31 mouse cellular contexts compared by ENCODE assay signal in the genomic region with DNA sequence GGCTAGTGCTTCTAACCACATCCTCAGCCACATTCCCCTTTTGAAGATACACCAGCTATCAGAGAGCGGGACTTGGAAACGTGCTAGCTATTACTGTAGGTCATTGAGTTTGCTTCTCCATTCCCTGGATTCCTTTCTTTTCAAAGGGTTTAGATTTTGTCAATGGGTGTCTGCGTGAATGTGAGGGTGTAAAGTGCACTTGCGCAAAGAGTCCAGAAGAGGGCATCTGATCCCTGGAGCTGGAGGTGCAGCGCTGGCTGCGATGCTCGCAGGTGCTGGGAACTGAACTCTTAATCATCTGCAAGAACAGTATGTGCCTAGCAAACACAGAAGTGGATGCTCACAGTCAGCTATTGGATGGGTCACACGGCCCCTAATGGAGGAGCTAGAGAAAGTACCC. TPM values are rescaled to one million over a fixed set of nuclear protein-coding genes. Genes with fewer than 3 reads are reported as not detected.
A peak's percentile ranks its signal among the peaks of the same experiment; 100 is the strongest.
DNase-seq lines count a peak whose midpoint lies in the region; ATAC-seq and TF ChIP-seq lines count a peak whose summit lies in the region.
"Had no signal": no experiment of that assay in that cellular context is flagged by ENCODE, and none has a peak within 500 bp of the region (broad histone marks: within the 10 kb centered on the region; RNA-seq: fewer than 3 reads in every experiment).

No protein-coding gene starts in this region.

- H3K9me3 ChIP-seq in E14TG2a.4 (ENCODE audit: low read length): no peaks in the 10 kb centered on the region
- H3K9me3 ChIP-seq in MEL (replicated peaks; ENCODE audit: insufficient read depth, low read length): no peaks in the 10 kb centered on the region
- H3K9me3 ChIP-seq in midbrain, embryonic 15.5 days: no peaks in the 10 kb centered on the region
- H3K9me3 ChIP-seq: forebrain, embryonic 13.5 days; hindbrain, embryonic 13.5 days; kidney, embryonic 15.5 days; limb, embryonic 13.5 days; megakaryocyte, embryonic 14.5 days; midbrain, embryonic 13.5 days; neural tube, embryonic 15.5 days; stomach, embryonic 15.5 days had no signal

- 0 out of 2 replicates have a peak, but pooled peaks have one; percentile 29 for ATAC-seq in common myeloid progenitor, adult 5-6 weeks (replicated peaks; ENCODE audit: low read depth, poor library complexity, severe bottlenecking)
- no peak for ATAC-seq in midbrain, embryonic 15.5 days (replicated peaks)
- ATAC-seq in megakaryocyte-erythroid progenitor cell, adult 5-6 weeks (replicated peaks; ENCODE audit: low FRiP score, low TSS enrichment, poor library complexity, severe bottlenecking): no peak; the same call in 1 of the 2 replicates
- ATAC-seq: CD4-positive, CD25-positive, alpha-beta regulatory T cell, adult 4 months; forebrain, embryonic 13.5 days; intestine, postnatal 0 days; midbrain, embryonic 13.5 days had no signal

- no peaks in the 10 kb centered on the region for H3K79me2 ChIP-seq in liver, adult 2 months (ENCODE audit: control insufficient read depth, insufficient read depth, low read length)
- H3K79me2 ChIP-seq in MEL (ENCODE audit: control insufficient read depth, insufficient read depth, low read length, poor library complexity): no peaks in the 10 kb centered on the region

- no peak overlapping the region for H3K4me2 ChIP-seq in midbrain, embryonic 15.5 days
- H3K4me2 ChIP-seq: forebrain, embryonic 13.5 days; heart, embryonic 11.5 days; hindbrain, embryonic 13.5 days; kidney, embryonic 15.5 days; limb, embryonic 13.5 days; midbrain, embryonic 13.5 days; neural tube, embryonic 15.5 days; stomach, embryonic 15.5 days had no signal

- no peak for TF ChIP-seq EP300 in MEL (IDR thresholded peaks at IDR 0.05; ENCODE audit: low read depth in 1 of 2, low read length in 2 of 2)

- no peak for DNase-seq in liver, adult 2 months (ENCODE audit: extremely low read depth, low read depth, low spot score)
- DNase-seq in liver (no peak), MEL (ENCODE audit: low read depth, low spot score) (peak; percentile 41)
- no peak for DNase-seq in frontal cortex, postnatal 25 days (ENCODE audit: low spot score in 2 of 2)
- DNase-seq: adrenal gland, postnatal 10 days; cerebellum, adult 11-12 months; cerebellum, adult 9-11 months; gastrocnemius, postnatal 25 days; heart, adult 11 months; heart, postnatal 36 days; kidney, postnatal 25 days; lung, postnatal 36 days; retina, postnatal 1 day; right cerebral cortex, postnatal 14 days; thymus, adult 18-20 months; thymus, postnatal 36 days had no signal

- no peak overlapping the region for H3K9ac ChIP-seq in liver, adult 2 months (ENCODE audit: low read depth, low read length)
- no peak overlapping the region for H3K9ac ChIP-seq in MEL (ENCODE audit: control insufficient read depth, low read depth, low read length, poor library complexity, severe bottlenecking)
- no peak overlapping the region for H3K9ac ChIP-seq in midbrain, embryonic 15.5 days
- H3K9ac ChIP-seq: forebrain, embryonic 13.5 days; hindbrain, embryonic 13.5 days; kidney, embryonic 15.5 days; limb, embryonic 13.5 days; midbrain, embryonic 13.5 days; neural tube, embryonic 15.5 days; stomach, embryonic 15.5 days had no signal

- H3K27me3 ChIP-seq in liver, adult 2 months (ENCODE audit: control insufficient read depth, insufficient read depth, low read length): no peaks in the 10 kb centered on the region
- no peaks in the 10 kb centered on the region for H3K27me3 ChIP-seq in E14TG2a.4 (ENCODE audit: insufficient read depth, low read length)
- no peaks in the 10 kb centered on the region for H3K27me3 ChIP-seq in MEL (ENCODE audit: control insufficient read depth in 1 of 2, insufficient read depth in 2 of 2, low read length in 2 of 2)
- no peaks in the 10 kb centered on the region for H3K27me3 ChIP-seq in midbrain, embryonic 15.5 days (replicated peaks)
- H3K27me3 ChIP-seq: forebrain, embryonic 13.5 days; hindbrain, embryonic 13.5 days; kidney, embryonic 15.5 days; limb, embryonic 13.5 days; megakaryocyte, embryonic 14.5 days; midbrain, embryonic 13.5 days; neural tube, embryonic 15.5 days; stomach, embryonic 15.5 days had no signal

- H3K4me1 ChIP-seq in liver, adult 2 months (ENCODE audit: control insufficient read depth, insufficient read depth, low read length): no peaks in the 10 kb centered on the region
- H3K4me1 ChIP-seq in E14TG2a.4 (replicated peaks; ENCODE audit: low read depth, low read length): no peaks in the 10 kb centered on the region; the same call in 1 of the 2 replicates
- no peaks in the 10 kb centered on the region for H3K4me1 ChIP-seq in MEL (ENCODE audit: control insufficient read depth in 1 of 2, insufficient read depth in 2 of 2, low read length in 2 of 2)
- H3K4me1 ChIP-seq in midbrain, embryonic 15.5 days: no peaks in the 10 kb centered on the region
- H3K4me1 ChIP-seq: forebrain, embryonic 13.5 days; hindbrain, embryonic 13.5 days; kidney, embryonic 15.5 days; limb, embryonic 13.5 days; midbrain, embryonic 13.5 days; neural tube, embryonic 15.5 days; stomach, embryonic 15.5 days had no signal

- no peak overlapping the region for H3K27ac ChIP-seq in liver, adult 2 months (replicated peaks; ENCODE audit: insufficient read depth, low read depth, low read length)
- H3K27ac ChIP-seq in MEL (ENCODE audit: control insufficient read depth, low read depth, low read length): no peak overlapping the region
- no peak overlapping the region for H3K27ac ChIP-seq in midbrain, embryonic 15.5 days
- H3K27ac ChIP-seq: forebrain, embryonic 13.5 days; hindbrain, embryonic 13.5 days; kidney, embryonic 15.5 days; limb, embryonic 13.5 days; midbrain, embryonic 13.5 days; neural tube, embryonic 15.5 days; stomach, embryonic 15.5 days had no signal

- TF ChIP-seq POLR2A in liver, adult 2 months (IDR thresholded peaks at IDR 0.05; ENCODE audit: extremely low read depth, insufficient read depth, low read length): no peak
- no peak for TF ChIP-seq POLR2A in MEL (IDR thresholded peaks at IDR 0.05; ENCODE audit: control insufficient read depth in 1 of 2, insufficient read depth in 1 of 2, low read depth in 1 of 2, low read length in 2 of 2, poor library complexity in 1 of 2)

- H3K4me3 ChIP-seq in liver, adult 2 months (ENCODE audit: insufficient read depth, low read depth, low read length): no peak overlapping the region
- H3K4me3 ChIP-seq in E14TG2a.4 (replicated peaks; ENCODE audit: low read length): no peak overlapping the region
- no peak overlapping the region for H3K4me3 ChIP-seq in MEL (ENCODE audit: control insufficient read depth in 1 of 2, insufficient read depth in 1 of 2, low read depth in 2 of 2, low read length in 2 of 2)
- H3K4me3 ChIP-seq in midbrain, embryonic 15.5 days: no peak overlapping the region
- H3K4me3 ChIP-seq: forebrain, embryonic 13.5 days; hindbrain, embryonic 13.5 days; kidney, embryonic 15.5 days; limb, embryonic 13.5 days; megakaryocyte, embryonic 14.5 days; midbrain, embryonic 13.5 days; neural tube, embryonic 15.5 days; stomach, embryonic 15.5 days had no signal

- 96% methylated on average over 8 of the region's 8 CpGs for WGBS in liver, adult 2 months
- 94% methylated on average over 8 of the region's 8 CpGs for WGBS in midbrain, embryonic 15.5 days

- peaks cover 23% of the 10 kb centered on the region for H3K36me3 ChIP-seq in liver, adult 2 months (ENCODE audit: control insufficient read depth, insufficient read depth, low read length)
- peaks cover 30% of the 10 kb centered on the region for H3K36me3 ChIP-seq in E14TG2a.4 (ENCODE audit: insufficient read depth, low read length)
- peaks cover 0 to 2% of the 10 kb centered on the region in 2 experiments; a peak in 1 of 4 replicates for H3K36me3 ChIP-seq in MEL (ENCODE audit: control insufficient read depth in 1 of 2, insufficient read depth in 2 of 2, low read length in 2 of 2)
- 0 out of 2 replicates have a peak, but pooled peaks cover 8% of the 10 kb centered on the region for H3K36me3 ChIP-seq in midbrain, embryonic 15.5 days (replicated peaks)

- 0 out of 2 replicates have a peak, but pooled peaks have one; percentile 28 for TF ChIP-seq CTCF in liver, adult 2 months (IDR thresholded peaks at IDR 0.05; ENCODE audit: low read depth, low read length)
- TF ChIP-seq CTCF in E14TG2a.4 (conservative IDR thresholded peaks at IDR 0.05; ENCODE audit: low read length): peak; percentile 63
- peak; percentile 41 to 51 (median 44) for TF ChIP-seq CTCF in MEL (IDR thresholded peaks at IDR 0.05 in 2 of 3, conservative IDR thresholded peaks at IDR 0.05 in 1 of 3; ENCODE audit: control insufficient read depth in 1 of 3, insufficient read depth in 1 of 3, low read depth in 2 of 3, low read length in 3 of 3, poor library complexity in 1 of 3, severe bottlenecking in 1 of 3)

- peak; percentile 9 for TF ChIP-seq RAD21 in MEL (IDR thresholded peaks at IDR 0.05; ENCODE audit: low read depth, low read length)

TF ChIP-seq in MEL, 35 proteins besides CTCF, POLR2A, EP300 and RAD21:
- TF ChIP-seq SMC3 (IDR thresholded peaks at IDR 0.05; ENCODE audit: low read depth, low read length) (peak; percentile 19; the same call in 1 of the 2 replicates), ZNF384 (IDR thresholded peaks at IDR 0.05; ENCODE audit: low read depth, low read length) (no peak), CHD1 (IDR thresholded peaks at IDR 0.05; ENCODE audit: low read depth, low read length) (no peak)

RNA-seq across cellular contexts. Expression of gene Pnisr, which starts 14.5 kb away (rescaled TPM):
- 63.4 and 74.4 TPM in 2 replicates for total RNA-seq in liver, adult 2 months (2014; rRNA removed)
- polyA plus RNA-seq in liver, adult 2 months (2012; rRNA removed): 13.9 and 23.4 TPM in 2 replicates
- total RNA-seq in MEL (2012; rRNA removed): 31.7 and 33.6 TPM in 2 replicates
- polyA plus RNA-seq in MEL (2012; ENCODE audit: insufficient read depth in 1 of 2, insufficient read length in 2 of 2, low read depth in 1 of 2, low replicate concordance in 2 of 2, missing spikeins in 1 of 2): 10 to 100 TPM in 1 of 2 experiments, not detected in 1; 99.0 TPM
- 115 and 116 TPM in 2 replicates for total RNA-seq in common myeloid progenitor, adult 5-6 weeks (2017)
- 192 and 209 TPM in 2 replicates for polyA plus RNA-seq in midbrain, embryonic 15.5 days (2015; fragmentation: Nextera tagmentation; extraction: Ambion mirVana)
- total RNA-seq in megakaryocyte-erythroid progenitor cell, adult 5-6 weeks (2014; fragmentation: Nextera tagmentation): 208 and 212 TPM in 2 replicates
- total RNA-seq in megakaryocyte-erythroid progenitor cell, adult 5-6 weeks (2017): 72.4 and 175 TPM in 2 replicates

RNA-seq across cellular contexts. Expression of gene Coq3, which starts 46.6 kb away (rescaled TPM):
- total RNA-seq in liver, adult 2 months (2014; rRNA removed): 13.0 and 17.9 TPM in 2 replicates
- polyA plus RNA-seq in liver, adult 2 months (2012; rRNA removed): 3.6 and 4.1 TPM in 2 replicates
- total RNA-seq in MEL (2012; rRNA removed): 11.2 and 12.7 TPM in 2 replicates
- polyA plus RNA-seq in MEL (2012; ENCODE audit: insufficient read depth in 1 of 2, insufficient read length in 2 of 2, low read depth in 1 of 2, low replicate concordance in 2 of 2, missing spikeins in 1 of 2): 10 to 100 TPM in 1 of 2 experiments, not detected in 1; 15.1 TPM
- 11.1 and 15.5 TPM in 2 replicates for total RNA-seq in common myeloid progenitor, adult 5-6 weeks (2017)
- 14.3 and 14.6 TPM in 2 replicates for polyA plus RNA-seq in midbrain, embryonic 15.5 days (2015; fragmentation: Nextera tagmentation; extraction: Ambion mirVana)
- total RNA-seq in megakaryocyte-erythroid progenitor cell, adult 5-6 weeks (2014; fragmentation: Nextera tagmentation): 8.7 and 15.1 TPM in 2 replicates
- 19.5 and 28.8 TPM in 2 replicates for total RNA-seq in megakaryocyte-erythroid progenitor cell, adult 5-6 weeks (2017)
